Comparison of ENCODE assay signal across 8 mouse cellular contexts in the genomic region with DNA sequence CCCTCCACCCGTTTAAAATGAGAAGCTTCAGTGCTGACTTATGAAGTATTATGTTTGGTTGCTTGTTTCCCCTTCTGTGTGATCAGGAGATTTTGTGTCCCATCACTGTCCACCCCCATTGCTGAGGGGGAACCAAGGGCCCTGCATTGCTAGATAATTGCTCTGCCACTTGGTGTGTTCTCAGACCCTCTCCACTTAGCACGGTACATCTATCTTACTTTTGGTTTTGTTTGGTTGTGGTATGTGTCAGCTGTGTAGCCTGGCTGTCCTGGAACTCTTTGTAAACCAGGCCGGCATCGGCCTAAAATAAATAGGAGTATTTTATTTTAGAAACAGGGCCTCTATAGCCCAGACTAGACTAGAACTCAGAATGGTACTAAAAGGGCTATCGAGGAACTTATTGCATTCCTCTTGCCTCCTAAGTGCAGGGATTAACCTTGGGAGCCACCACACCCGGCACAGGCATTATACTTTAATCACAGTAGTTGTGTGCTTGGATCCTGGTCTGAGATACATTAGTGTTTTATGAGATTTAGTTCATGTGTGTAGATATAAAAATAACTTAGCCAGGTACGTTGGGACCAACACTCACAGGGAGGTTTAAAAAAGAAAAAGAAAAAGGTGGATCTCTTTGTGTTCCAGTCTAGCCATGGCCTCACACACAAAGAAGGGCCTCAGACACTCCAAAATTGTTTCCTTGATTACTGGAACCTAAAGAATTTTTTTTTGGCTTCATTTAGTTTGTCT. TPM values are rescaled to one million over a fixed set of nuclear protein-coding genes. Genes with fewer than 3 reads are reported as not detected.
DNase-seq lines count a peak whose midpoint lies in the region; ATAC-seq and TF ChIP-seq lines count a peak whose summit lies in the region.

No protein-coding gene starts in this region.

- no peaks in the 10 kb centered on the region for H3K36me3 ChIP-seq in kidney, embryonic 16.5 days (ENCODE audit: insufficient read depth, low read length)
- H3K36me3 ChIP-seq in hindbrain, embryonic 16.5 days (ENCODE audit: control insufficient read depth, insufficient read depth, low read length) = no peaks in the 10 kb centered on the region
- H3K36me3 ChIP-seq in midbrain, embryonic 16.5 days (ENCODE audit: control insufficient read depth, insufficient read depth, low read length) = no peaks in the 10 kb centered on the region

- DNase-seq in kidney, postnatal 25 days = no peak
- no peak for DNase-seq in frontal cortex, postnatal 10 days (ENCODE audit: low spot score in 2 of 2)
- no peak for DNase-seq in layer of hippocampus, postnatal 14 days (ENCODE audit: low spot score in 2 of 2)
- DNase-seq in retina, postnatal 1 day = no peak

- H3K27me3 ChIP-seq in kidney, embryonic 16.5 days (ENCODE audit: insufficient read depth, low read length) = no peaks in the 10 kb centered on the region
- no peaks in the 10 kb centered on the region for H3K27me3 ChIP-seq in hindbrain, embryonic 16.5 days (replicated peaks; ENCODE audit: control insufficient read depth, insufficient read depth, low read length)
- H3K27me3 ChIP-seq in midbrain, embryonic 16.5 days (ENCODE audit: control insufficient read depth, insufficient read depth, low read depth, low read length) = no peaks in the 10 kb centered on the region

- H3K27ac ChIP-seq in kidney, embryonic 16.5 days (ENCODE audit: low read length) = peak overlapping the region; percentile 94
- no peak overlapping the region for H3K27ac ChIP-seq in bone marrow, adult 2 months (ENCODE audit: control insufficient read depth, insufficient read depth, low read depth, low read length, poor library complexity)
- H3K27ac ChIP-seq in hindbrain, embryonic 16.5 days (ENCODE audit: low read depth, low read length) = peak overlapping the region; percentile 95; the same call in 1 of the 2 replicates
- H3K27ac ChIP-seq in midbrain, embryonic 16.5 days (ENCODE audit: low read length) = no peak overlapping the region

- H3K4me1 ChIP-seq in kidney, embryonic 16.5 days (ENCODE audit: insufficient read depth, low read length) = peaks cover 28% of the 10 kb centered on the region
- H3K4me1 ChIP-seq in bone marrow, adult 2 months (ENCODE audit: control insufficient read depth, insufficient read depth, low read length) = peaks cover 3% of the 10 kb centered on the region; the same call in 1 of the 2 replicates
- peaks cover 25% of the 10 kb centered on the region for H3K4me1 ChIP-seq in hindbrain, embryonic 16.5 days (ENCODE audit: control insufficient read depth, insufficient read depth, low read depth, low read length)
- H3K4me1 ChIP-seq in midbrain, embryonic 16.5 days (ENCODE audit: control insufficient read depth, insufficient read depth, low read length) = peaks cover 39% of the 10 kb centered on the region

- H3K4me2 ChIP-seq in kidney, embryonic 16.5 days (replicated peaks; ENCODE audit: low read depth, low read length) = peak overlapping the region; percentile 71
- H3K4me2 ChIP-seq in hindbrain, embryonic 16.5 days (ENCODE audit: low read length) = peak overlapping the region; percentile 79
- peak overlapping the region; percentile 66 for H3K4me2 ChIP-seq in midbrain, embryonic 16.5 days (ENCODE audit: low read length)

- peak overlapping the region; percentile 97 for H3K9ac ChIP-seq in kidney, embryonic 16.5 days (replicated peaks; ENCODE audit: low read length)
- peak overlapping the region; percentile 98 for H3K9ac ChIP-seq in hindbrain, embryonic 16.5 days (ENCODE audit: low read depth, low read length)
- peak overlapping the region; percentile 99 for H3K9ac ChIP-seq in midbrain, embryonic 16.5 days (ENCODE audit: low read depth, low read length)

- 32% methylated on average over 7 of the region's 7 CpGs for WGBS in kidney, embryonic 16.5 days
- WGBS in bone marrow, adult 2 months = 26% methylated on average over 7 of the region's 7 CpGs
- 39% methylated on average over 7 of the region's 7 CpGs for WGBS in hindbrain, embryonic 16.5 days
- 37% methylated on average over 7 of the region's 7 CpGs for WGBS in midbrain, embryonic 16.5 days

- H3K9me3 ChIP-seq in kidney, embryonic 16.5 days (ENCODE audit: low read length) = no peaks in the 10 kb centered on the region
- H3K9me3 ChIP-seq in hindbrain, embryonic 16.5 days (ENCODE audit: control insufficient read depth, low read length) = no peaks in the 10 kb centered on the region
- no peaks in the 10 kb centered on the region for H3K9me3 ChIP-seq in midbrain, embryonic 16.5 days (replicated peaks; ENCODE audit: control insufficient read depth, low read length, poor library complexity, severe bottlenecking)

- no peak for TF ChIP-seq CTCF in bone marrow, adult 2 months (IDR thresholded peaks at IDR 0.05; ENCODE audit: control insufficient read depth, insufficient read depth, low read length)

- TF ChIP-seq POLR2A in bone marrow, adult 2 months (IDR thresholded peaks at IDR 0.05; ENCODE audit: borderline replicate concordance, control insufficient read depth, low read depth, low read length) = no peak

- no peak for ATAC-seq in kidney, embryonic 16.5 days (ENCODE audit: low FRiP score, low TSS enrichment)
- no peak for ATAC-seq in hindbrain, embryonic 16.5 days
- ATAC-seq in midbrain, embryonic 16.5 days = no peak

- H3K4me3 ChIP-seq in kidney, embryonic 16.5 days (ENCODE audit: low read length) = peak overlapping the region; percentile 98
- peak overlapping the region; percentile 72 for H3K4me3 ChIP-seq in bone marrow, adult 2 months (replicated peaks; ENCODE audit: control insufficient read depth, low read depth, low read length)
- peak overlapping the region; percentile 98 for H3K4me3 ChIP-seq in hindbrain, embryonic 16.5 days (ENCODE audit: low read length)
- peak overlapping the region; percentile 96 for H3K4me3 ChIP-seq in midbrain, embryonic 16.5 days (ENCODE audit: low read depth, low read length)

RNA-seq across cellular contexts. Expression of a gene that starts 1.2 kb away (rescaled TPM):
- polyA plus RNA-seq in kidney, embryonic 16.5 days (2015; fragmentation: Nextera tagmentation; extraction: Ambion mirVana) = 670 and 691 TPM in 2 replicates
- polyA plus RNA-seq in bone marrow, adult 2 months (2011; ENCODE audit: insufficient read depth, insufficient read length, low replicate concordance, missing spikeins) = 158 and 215 TPM in 2 replicates
- 890 and 1,047 TPM in 2 replicates for polyA plus RNA-seq in hindbrain, embryonic 16.5 days (2015; fragmentation: Nextera tagmentation; extraction: Ambion mirVana)
- polyA plus RNA-seq in midbrain, embryonic 16.5 days (2015; fragmentation: Nextera tagmentation; extraction: Ambion mirVana) = 818 and 833 TPM in 2 replicates
- 100 to 1,000 TPM; 465 to 477 TPM for total RNA-seq in layer of hippocampus, postnatal 14 days (2021)

RNA-seq across cellular contexts. Expression of a gene that starts 15.0 kb away (rescaled TPM):
- 19.0 and 19.8 TPM in 2 replicates for polyA plus RNA-seq in kidney, embryonic 16.5 days (2015; fragmentation: Nextera tagmentation; extraction: Ambion mirVana)
- 8.4 and 10.3 TPM in 2 replicates for polyA plus RNA-seq in bone marrow, adult 2 months (2011; ENCODE audit: insufficient read depth, insufficient read length, low replicate concordance, missing spikeins)
- 23.6 and 24.4 TPM in 2 replicates for polyA plus RNA-seq in hindbrain, embryonic 16.5 days (2015; fragmentation: Nextera tagmentation; extraction: Ambion mirVana)
- polyA plus RNA-seq in midbrain, embryonic 16.5 days (2015; fragmentation: Nextera tagmentation; extraction: Ambion mirVana) = 23.2 and 24.2 TPM in 2 replicates
- total RNA-seq in layer of hippocampus, postnatal 14 days (2021) = 10 to 100 TPM; 20.9 to 23.4 TPM

RNA-seq across cellular contexts. Expression of a gene that starts 18.5 kb away (rescaled TPM):
- polyA plus RNA-seq in kidney, embryonic 16.5 days (2015; fragmentation: Nextera tagmentation; extraction: Ambion mirVana) = 5.5 and 6.4 TPM in 2 replicates
- 8.2 TPM in 1 of 2 replicates, not detected in the other for polyA plus RNA-seq in bone marrow, adult 2 months (2011; ENCODE audit: insufficient read depth, insufficient read length, low replicate concordance, missing spikeins)
- 21.0 and 21.4 TPM in 2 replicates for polyA plus RNA-seq in hindbrain, embryonic 16.5 days (2015; fragmentation: Nextera tagmentation; extraction: Ambion mirVana)
- polyA plus RNA-seq in midbrain, embryonic 16.5 days (2015; fragmentation: Nextera tagmentation; extraction: Ambion mirVana) = 24.7 and 30.0 TPM in 2 replicates
- 10 to 100 TPM in 1 of 2 experiments, 1 to 10 TPM in 1; 8.0 to 12.2 TPM for total RNA-seq in layer of hippocampus, postnatal 14 days (2021)

RNA-seq across cellular contexts. Expression of a gene that starts 30.3 kb away (rescaled TPM):
- 54.6 and 57.2 TPM in 2 replicates for polyA plus RNA-seq in kidney, embryonic 16.5 days (2015; fragmentation: Nextera tagmentation; extraction: Ambion mirVana)
- polyA plus RNA-seq in bone marrow, adult 2 months (2011; ENCODE audit: insufficient read depth, insufficient read length, low replicate concordance, missing spikeins) = 11.7 and 17.8 TPM in 2 replicates
- polyA plus RNA-seq in hindbrain, embryonic 16.5 days (2015; fragmentation: Nextera tagmentation; extraction: Ambion mirVana) = 75.3 and 80.5 TPM in 2 replicates
- polyA plus RNA-seq in midbrain, embryonic 16.5 days (2015; fragmentation: Nextera tagmentation; extraction: Ambion mirVana) = 75.4 and 77.6 TPM in 2 replicates
- 10 to 100 TPM; 71.3 to 78.8 TPM for total RNA-seq in layer of hippocampus, postnatal 14 days (2021)

RNA-seq across cellular contexts. Expression of a gene that starts 38.5 kb away (rescaled TPM):
- 93.4 and 101 TPM in 2 replicates for polyA plus RNA-seq in kidney, embryonic 16.5 days (2015; fragmentation: Nextera tagmentation; extraction: Ambion mirVana)
- 21.3 and 46.4 TPM in 2 replicates for polyA plus RNA-seq in bone marrow, adult 2 months (2011; ENCODE audit: insufficient read depth, insufficient read length, low replicate concordance, missing spikeins)
- polyA plus RNA-seq in hindbrain, embryonic 16.5 days (2015; fragmentation: Nextera tagmentation; extraction: Ambion mirVana) = 49.4 and 50.1 TPM in 2 replicates
- 44.1 and 44.2 TPM in 2 replicates for polyA plus RNA-seq in midbrain, embryonic 16.5 days (2015; fragmentation: Nextera tagmentation; extraction: Ambion mirVana)
- 10 to 100 TPM; 26.6 to 28.0 TPM for total RNA-seq in layer of hippocampus, postnatal 14 days (2021)

Comparison
In these comparisons a context has a peak if more than half of its experiments do, and no peak if none do; other contexts are left out.
1. H3K27ac ChIP-seq: peak in kidney, embryonic 16.5 days (single experiment) and hindbrain, embryonic 16.5 days (single experiment); none in bone marrow, adult 2 months (single experiment) and midbrain, embryonic 16.5 days (single experiment).
2. Peak in every context shown above with its lines, with median percentiles within 50 percentile points of each other: H3K4me2 ChIP-seq, H3K4me3 ChIP-seq and H3K9ac ChIP-seq.